Mouse (Mus musculus): ENCODE data around the gene Mlycd.

Gene Mlycd

DNA sequence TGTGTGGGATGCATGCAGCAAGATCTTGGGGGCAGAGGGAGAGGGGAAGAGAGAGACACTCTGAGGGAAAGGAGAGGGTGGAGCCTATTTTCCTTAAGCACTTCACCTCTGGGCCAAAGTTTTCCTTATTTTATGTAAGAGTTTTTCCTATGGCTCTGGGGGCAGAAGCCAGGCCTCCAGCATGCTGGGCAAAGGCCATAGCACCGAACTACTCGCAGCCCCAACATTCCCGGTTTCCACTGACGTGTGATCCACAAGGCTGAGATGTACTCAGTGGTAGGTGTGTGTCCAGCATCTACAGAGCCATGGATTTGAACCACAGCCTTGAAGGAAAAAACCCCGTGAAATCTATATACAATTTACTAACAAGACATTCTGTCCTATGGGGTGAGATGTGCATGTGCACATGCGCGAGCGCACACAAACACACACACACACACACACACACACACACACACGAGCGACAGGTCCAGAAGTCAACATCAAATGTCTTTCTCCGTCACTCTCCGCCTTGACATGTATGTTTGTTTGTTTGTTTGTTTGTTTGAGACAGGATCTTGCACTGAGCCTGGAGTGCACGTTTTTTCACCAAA lies 39.0 kb downstream of the Mlycd start, which contains the start of gene Osgin1:
TSS of gene Osgin1 (plus strand) at position 543 of the 593 bp plus-strand sequence.
- DNase-seq (ENCODE audit: low spot score), result no peak

DNA sequence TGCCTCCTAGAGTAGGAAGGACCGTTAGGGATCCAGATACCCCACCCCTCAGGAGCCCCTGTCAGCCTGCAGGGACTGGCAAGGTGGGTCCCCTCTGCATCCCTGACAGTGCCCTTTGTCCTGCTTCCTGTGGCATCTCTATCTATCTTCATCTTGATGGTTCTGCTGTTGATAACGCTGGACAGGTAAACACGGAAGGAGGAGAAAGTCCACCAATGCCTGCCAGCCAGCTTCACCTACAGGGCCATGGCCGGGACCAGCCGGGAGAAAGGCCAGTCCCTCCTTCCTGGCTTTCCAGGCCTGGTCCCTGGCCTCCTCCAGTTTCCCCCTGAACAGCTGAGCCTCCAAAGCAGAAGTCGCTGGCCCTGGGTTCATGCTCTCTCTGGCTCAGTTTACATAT lies 39.9 kb downstream of the Mlycd start:
- DNase-seq (ENCODE audit: low spot score), result no peak

DNA sequence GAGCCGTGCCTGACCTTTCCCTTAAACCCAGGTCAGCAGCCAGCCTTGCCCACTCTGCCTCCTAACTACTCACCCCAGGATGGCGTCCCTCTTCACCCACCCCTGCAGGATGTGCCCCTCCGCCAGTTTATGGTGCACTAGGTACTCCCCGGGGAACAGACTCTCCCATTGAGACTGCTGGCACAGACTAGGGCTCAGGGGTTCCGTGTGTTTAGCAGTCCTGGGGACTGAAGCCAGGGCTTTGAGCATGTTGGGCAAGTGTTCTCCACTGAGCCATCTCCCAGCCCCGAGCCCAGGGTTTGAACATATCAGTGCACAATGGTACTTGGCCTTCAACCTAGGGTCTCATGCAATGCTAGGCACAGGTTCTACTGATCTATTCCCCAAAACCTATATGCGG lies 40.8 kb downstream of the Mlycd start:
- no peak for DNase-seq (ENCODE audit: low spot score)

DNA sequence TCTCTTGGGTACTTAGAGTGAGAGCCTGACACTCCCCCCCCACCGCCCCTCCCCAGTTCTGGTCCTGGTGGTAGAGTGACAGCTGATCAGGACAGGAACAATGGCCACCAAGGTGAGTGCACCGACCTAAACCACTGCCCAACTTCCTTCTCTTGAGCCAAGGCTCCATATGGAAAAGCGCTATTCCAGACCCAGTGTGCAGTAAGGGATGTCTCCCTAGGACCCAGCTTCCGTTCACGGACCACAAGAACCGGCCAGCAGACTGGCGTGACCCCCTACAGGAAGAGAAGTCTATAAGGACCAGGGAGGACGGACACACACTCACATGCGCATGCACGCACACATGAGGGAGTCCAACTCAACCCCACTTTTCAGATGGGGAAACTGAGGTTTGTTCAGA lies 41.7 kb downstream of the Mlycd start:
- DNase-seq (ENCODE audit: low spot score), result no peak

DNA sequence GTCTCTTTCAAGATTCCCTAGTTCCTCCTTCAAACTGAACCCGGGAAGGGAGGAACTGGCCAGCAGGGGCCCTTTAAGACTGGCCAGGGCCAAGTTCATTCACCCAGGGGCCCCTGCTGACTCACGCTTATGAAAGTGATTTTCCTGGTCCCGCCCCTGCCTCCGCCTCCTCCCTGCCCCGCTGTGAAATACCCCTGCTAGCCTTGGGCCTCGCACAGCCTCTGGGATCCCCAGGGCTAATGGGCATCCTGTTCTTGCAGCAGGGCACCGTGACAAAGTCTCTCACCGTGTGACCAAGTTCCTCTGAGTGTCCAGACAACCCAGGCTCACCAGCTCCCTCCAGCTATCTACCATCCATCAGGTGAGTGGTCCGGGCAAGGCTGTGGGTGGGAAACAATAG lies 42.3 kb downstream of the Mlycd start:
- DNase-seq (ENCODE audit: low spot score), result no peak

DNA sequence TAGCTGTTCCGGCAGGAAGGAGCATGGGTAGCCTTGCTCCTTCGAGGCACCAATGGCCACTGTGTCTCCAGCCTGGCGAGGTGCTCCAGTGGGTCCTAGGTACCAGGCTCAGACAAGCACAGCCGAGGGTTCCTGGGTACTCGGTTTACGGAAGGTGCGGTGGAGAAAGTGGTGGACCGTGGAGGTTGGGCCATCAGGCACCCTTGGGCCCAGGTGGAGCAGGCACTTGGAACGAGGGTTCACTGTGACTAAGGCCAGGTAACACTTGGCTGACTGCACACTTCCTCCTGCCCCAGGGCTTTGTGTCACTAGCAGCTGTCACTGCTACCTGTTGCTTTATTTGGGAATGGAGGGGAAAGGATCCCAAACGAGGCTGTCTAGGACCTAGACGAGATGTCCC lies 42.8 kb downstream of the Mlycd start:
- DNase-seq (ENCODE audit: low spot score), result no peak

DNA sequence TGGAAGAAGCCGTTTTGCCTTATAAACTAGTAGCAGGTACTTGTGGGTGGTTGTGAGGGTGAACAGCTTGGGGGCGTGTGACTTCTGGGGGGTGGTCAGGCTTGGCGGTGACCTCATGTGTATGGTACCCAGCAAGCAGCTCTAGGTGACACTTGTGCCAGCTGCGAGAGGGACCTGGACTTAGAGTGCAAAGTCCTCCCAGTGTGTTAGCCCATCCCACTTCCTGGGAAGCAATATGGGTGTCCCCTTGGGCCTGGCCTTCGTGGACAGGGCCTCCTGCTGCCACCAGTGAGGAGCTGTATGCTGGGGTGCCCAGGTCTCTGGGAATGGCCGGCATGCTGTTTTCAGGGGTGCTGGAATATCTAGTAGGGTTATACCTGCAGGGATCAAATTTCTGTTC lies 44.2 kb downstream of the Mlycd start:
- DNase-seq (ENCODE audit: low spot score), result no peak

DNA sequence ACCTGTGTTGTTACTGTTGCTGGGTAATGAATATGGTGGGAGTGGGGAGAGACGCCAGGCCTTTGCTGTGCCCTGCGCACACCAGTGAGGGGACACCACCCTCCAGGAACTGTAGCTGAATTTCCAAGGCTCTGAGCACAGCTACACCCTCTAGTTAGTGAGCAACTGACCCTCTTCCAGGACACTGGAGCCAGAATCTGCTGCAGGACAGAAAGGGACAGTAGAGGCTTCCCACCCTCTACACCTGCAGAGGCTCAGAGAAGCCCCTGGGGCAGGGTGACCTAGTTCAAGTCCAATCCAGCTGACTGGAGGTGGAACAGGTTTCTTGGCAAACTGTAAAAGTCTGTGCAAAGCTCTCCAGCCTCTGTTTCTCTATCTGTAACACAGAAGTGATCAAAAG lies 44.7 kb downstream of the Mlycd start:
- no peak for DNase-seq (ENCODE audit: low spot score)

DNA sequence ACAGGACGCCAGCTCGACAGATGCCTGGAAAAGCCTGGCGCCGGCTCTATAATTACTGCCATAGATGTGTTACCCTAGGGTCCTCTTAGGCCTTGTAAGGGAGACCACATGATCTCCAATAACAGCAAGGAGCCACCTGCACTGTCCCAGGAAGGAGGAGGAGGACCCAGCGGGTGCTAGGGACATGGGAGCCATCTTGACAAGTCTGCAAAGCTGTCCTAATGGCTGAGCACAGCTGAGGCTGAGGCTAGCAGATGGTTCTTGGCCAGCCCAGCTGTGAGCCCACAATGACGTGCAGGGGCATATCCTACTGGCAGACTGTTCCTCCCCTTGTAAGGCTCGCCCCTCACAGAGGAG lies 45.2 kb downstream of the Mlycd start:
- no peak for DNase-seq (ENCODE audit: low spot score)

DNA sequence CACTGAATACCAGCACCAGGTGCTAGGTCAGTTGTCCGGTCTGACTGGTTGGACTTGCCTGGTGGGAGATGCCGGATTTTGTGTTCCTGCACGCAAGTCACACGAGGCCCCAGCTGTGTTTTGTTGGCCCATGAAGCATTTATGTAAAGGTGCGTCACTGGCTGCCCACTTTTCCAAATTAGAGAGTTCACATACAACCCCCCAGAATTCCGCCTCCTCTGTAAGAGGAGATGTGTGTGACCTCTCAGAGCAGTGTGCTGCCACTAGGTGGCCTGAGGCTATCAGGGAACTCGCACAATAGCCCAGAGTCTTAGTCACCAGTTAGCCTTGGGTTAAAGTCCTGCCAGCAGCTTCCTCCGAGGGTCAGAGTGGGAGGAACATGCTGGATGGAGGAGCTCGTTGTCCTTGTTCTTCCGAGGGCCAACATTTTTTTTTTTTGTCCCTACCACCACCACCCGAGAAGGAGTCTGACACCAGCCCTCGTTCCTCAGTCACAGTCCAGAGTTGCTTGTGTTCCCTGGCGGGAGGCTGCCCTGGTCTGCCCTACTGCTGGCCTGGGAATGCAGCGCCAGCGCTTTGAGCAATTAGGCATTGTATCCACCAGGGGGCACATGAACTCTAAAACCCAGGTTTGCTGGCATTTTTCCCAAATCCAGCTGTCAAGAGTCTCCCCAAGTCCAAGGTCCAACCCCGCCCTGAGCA lies 45.7 kb downstream of the Mlycd start:
- no peak for DNase-seq (ENCODE audit: low spot score)

DNA sequence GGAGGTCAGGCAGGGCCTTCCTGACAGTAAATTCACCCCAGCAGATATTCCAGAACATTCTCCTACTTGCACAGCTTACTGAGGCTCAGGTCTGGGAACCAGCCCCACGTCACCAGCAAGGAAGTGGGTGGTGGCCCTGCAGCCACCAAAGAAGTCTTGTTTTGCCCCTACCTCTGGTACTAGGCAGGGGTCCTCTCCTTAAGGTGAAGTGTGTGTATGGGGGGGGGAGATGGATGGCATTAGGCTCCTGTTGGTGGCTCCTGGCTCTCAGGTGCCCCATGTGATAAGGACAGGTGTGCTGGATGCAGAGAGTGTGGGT lies 46.2 kb downstream of the Mlycd start:
- DNase-seq (ENCODE audit: low spot score), result no peak

DNA sequence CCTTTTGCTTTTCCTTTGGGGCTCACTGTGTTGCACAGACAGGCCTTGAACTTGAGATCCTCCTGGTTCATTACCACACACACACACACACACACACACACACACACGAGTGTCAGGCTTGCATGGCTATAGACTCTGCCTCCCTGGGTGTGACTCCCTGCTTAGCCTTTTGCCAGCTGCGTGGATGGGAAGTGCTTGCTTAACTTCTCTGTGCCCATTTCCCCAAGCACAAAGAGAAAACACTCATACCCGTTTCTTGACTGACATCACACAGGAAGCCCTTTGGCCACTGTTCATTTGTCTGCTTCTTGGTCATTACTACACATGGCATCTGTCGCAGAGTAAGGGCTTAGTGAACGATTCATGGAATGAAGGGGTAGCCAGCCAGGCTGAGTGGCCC lies 47.3 kb downstream of the Mlycd start:
- DNase-seq (ENCODE audit: low spot score), result no peak

DNA sequence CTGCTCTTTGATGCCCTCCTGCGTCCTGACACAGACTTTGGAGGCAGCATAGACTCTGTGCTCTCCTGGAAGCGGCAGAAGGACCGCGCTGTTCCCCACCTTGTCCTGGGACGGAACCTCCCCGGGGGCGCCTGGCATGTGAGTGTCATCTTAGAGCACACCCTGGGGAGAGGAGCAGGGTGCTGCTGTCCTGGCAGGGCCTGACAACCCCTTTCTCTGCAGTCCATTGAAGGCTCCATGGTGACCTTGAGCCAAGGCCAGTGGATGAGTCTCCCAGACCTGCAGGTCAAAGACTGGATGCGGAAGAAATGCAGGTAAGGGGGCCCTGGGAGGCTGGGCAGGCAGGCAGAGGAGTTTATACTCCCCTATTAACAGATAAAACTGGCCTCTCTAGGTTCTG lies 48.3 kb downstream of the Mlycd start:
- DNase-seq (ENCODE audit: low spot score), result no peak

DNA sequence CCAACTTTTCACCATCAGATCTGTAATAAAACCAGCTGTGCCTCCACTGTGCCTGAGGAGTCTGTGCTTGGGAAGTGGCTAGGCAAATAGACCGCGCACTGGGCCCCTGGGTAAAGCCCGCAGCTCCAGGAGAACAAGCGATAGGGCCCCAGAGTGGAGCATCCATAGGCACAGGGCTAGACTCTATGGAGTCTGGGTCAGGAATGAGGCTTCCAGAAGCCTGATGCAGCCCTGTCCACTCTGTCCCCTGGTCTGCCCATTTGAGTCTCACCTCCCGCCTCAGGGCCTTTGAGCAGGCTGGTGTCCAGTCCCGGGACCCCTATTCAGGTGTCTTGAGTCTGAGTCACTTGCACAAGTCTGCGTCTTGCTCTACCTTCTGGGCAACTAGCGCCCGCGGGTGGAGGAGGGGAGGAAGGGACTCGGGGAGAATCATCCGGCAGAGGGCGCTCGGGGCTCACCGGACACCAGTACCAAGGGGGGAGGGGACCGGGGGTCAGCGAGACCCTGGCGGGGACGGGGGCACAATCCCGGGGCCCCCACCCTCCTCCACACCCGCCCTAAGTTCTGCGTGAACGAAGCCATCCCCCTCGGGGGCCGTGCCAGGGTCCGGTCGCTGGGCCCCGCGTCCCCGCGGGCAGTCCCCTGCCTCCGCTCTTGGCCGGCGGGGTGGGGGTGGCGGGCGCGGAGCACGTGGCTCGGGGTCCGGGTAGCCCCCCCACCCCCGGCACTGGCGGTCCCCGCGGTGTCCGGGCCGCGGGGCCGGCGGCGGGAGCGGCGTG lies 51.7 kb downstream of the Mlycd start, which contains the start of gene Necab2:
TSS of gene Necab2 (plus strand) at position 509 of the 779 bp plus-strand sequence.
- peak; percentile 84 for DNase-seq (ENCODE audit: low spot score)

DNA sequence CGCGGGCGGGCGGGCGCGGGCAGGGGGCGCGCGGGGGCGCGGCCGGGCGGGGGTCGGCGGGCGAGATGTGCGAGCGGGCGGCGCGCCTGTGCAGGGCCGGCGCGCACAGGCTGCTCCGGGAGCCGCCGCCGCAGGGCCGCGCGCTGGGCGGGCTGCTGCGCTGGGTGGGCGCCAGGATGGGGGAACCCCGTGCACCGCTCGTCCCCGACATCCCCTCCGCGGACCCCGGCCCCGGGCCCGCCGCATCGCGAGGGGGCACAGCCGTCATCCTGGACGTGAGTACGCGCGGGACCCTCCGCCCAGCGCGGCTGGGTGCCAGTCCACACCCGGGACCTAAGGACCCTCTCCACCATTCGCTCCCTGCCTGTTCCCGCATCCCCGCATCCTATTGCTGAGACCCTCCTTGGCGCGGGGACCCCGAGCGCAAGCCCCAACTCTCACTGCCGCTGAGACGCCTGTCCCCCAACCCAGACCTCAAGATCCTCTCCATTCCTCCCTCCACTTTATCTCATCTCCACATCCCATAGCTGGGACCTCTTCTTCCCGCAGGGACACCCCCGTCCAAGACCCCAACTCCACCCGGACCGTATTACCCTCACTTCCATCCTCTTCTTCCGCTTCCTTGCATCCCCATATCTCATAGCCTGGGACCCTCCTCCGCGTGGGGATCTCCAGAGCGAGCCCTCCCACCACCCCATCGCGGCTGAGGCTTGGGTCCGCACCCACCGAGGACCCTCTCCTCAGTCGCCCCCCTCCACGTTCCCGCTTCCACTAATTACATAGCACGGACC lies 52.5 kb downstream of the Mlycd start:
- DNase-seq (ENCODE audit: low spot score), result no peak

DNA sequence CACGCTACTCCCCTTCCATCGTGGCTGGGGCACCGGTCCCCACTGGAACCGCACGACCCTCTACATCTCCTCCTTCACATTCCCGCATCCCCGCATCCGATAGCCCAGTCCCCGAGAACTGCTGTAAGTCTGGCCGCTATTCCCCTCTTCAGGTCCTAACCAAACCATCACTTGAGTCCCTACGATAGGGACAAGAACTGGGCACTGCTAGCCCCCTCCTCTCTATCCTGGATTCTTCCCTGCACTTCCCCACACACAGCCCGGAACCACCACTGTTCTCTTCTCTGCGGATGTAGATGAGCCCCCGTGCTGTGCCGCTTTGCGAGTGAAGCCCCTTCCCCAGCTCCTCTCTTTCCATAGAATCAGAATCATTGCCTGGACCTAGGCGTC lies 53.1 kb downstream of the Mlycd start:
- no peak for DNase-seq (ENCODE audit: low spot score)

DNA sequence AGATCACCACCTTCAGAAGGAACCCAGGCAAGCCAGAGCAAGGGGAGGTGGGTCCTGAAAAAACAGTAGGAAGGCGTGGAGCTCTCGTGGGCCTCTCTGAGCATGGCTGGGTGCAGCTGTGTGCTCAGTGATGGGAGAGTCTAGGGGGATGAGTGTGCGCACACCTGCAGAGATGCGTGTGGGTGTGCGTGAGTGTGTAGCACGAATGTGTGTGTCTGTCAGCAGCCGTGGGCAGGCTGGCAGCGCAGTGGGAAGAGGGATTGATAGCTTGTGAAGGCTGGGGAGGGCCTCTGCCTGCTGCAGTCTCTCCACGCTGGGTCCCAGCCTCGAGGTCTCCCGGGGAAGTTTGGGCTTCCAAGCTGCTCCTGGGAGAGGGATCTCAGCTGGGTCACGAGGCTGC lies 54.9 kb downstream of the Mlycd start:
- no peak for DNase-seq (ENCODE audit: low spot score)

DNA sequence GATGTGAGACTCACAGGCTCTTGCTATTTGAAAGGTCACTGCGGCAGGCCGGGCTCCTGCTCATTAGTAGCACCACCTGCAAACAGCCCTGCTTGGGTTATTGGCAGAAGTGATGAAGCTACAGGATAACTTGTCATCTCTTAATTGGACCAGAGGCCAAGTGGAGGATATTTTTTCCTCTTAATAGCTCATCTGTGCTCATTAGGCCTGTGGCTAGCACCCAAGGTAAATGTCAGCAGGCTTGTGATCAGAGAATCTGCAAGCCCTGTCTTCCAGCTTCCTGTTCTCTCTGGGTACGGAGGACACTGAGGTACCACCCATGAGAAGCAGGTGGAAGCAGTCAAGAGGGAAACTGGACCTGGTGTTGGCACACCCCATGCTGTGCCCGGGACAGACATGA lies 56.5 kb downstream of the Mlycd start:
- DNase-seq (ENCODE audit: low spot score), result no peak

DNA sequence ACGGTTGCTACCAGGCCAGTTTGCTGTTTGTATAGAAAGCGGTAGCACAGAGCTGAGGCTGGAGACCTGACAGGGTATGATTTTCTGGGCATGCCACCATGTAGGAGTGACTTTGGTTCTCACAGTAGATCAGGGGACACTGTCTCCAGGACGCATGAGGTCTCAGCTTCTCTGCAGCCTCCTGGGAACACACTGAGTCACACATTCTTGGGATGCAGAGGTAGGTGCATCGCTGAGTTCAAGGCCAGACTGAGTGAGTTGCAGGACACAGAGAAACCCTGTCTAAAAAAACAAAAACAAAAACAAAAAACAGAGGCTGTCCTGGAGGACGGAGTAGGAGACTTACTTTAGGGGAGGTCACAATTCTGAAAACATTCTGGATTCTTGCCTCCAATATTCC lies 58.2 kb downstream of the Mlycd start:
- DNase-seq (ENCODE audit: low spot score), result no peak

DNA sequence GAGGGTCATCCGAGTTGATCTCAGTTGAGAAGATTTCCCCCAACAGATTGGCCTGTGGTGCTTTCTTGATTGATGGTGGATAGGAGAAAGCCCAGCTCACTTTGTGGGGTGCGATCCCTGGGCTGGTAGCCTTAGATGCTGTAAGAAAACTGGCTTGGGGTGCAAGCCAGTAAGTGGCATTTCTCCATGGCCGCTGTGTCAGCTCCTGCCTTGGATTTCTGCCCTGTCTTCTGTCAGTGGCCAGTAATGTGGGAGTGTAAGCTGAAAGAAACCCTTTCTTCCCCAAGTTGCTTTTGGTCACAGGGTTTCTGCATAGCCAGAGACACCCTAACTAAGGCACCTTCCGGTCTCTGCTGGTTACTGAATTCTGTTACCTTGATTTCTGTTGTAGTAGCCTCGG lies 61.4 kb downstream of the Mlycd start:
- no peak for DNase-seq (ENCODE audit: low spot score)

DNA sequence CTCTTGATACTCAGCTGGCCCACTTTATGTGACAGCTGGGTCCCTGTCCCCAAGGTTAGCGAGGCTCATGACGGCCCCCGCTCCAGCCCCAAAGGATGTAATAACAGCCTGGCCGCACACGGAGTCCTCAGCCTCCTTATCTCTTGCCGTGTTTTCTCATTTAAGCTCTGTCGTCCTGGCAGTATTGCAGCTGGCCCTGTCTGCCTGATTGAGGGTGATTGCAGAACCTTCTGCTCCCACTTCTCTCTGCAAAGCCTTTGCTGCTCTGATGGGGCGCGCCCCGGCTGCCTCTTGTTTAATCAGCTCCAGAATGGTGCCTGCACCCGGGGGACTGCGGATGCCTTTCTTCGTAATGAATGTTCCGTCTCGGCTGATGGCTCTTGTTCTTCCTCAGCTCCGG lies 65.0 kb downstream of the Mlycd start:
- DNase-seq (ENCODE audit: low spot score), result no peak
